Mouse (Mus musculus) kidney, adult 2 months (tissue): Measurements from ENCODE around the gene Ciao2b. TPM values are rescaled to one million over a fixed set of nuclear protein-coding genes. Genes with fewer than 3 reads are reported as not detected.
"Not testable (repeated sequence)": the region's sequence is repeated elsewhere in the genome, so short reads cannot be mapped to it uniquely, and the experiment has no call there.

Source experiments
- DNase-seq: peaks from one replicate; pipeline ENCODE4 v3.0.0; 2021
- H3K27ac ChIP-seq: fragments of 200-500 bp; 2 replicates; pipeline ENCODE4 v1.5.1; 2012; ENCODE audit warnings: low read depth, low read length, control low read depth, inconsistent platforms; ENCODE audit not compliant: insufficient read depth
- H3K27me3 ChIP-seq: fragments of 200-500 bp; replicated peaks from 2 replicates; pipeline ENCODE4 v1.6.1; 2012; ENCODE audit warnings: mild to moderate bottlenecking, moderate library complexity, low read length, inconsistent platforms; ENCODE audit not compliant: control insufficient read depth, insufficient read depth
- H3K36me3 ChIP-seq: fragments of 200-500 bp; 2 replicates; pipeline ENCODE4 v1.6.1; 2012; ENCODE audit warnings: mild to moderate bottlenecking, moderate library complexity, low read length, inconsistent platforms; ENCODE audit not compliant: control insufficient read depth, insufficient read depth
- H3K4me1 ChIP-seq: fragments of 200-500 bp; 2 replicates; pipeline ENCODE4 v1.6.1; 2011; ENCODE audit warnings: low read length; ENCODE audit not compliant: control insufficient read depth, insufficient read depth
- H3K4me3 ChIP-seq: fragments of 200-500 bp; 2 replicates; pipeline ENCODE4 v1.5.1; 2011; ENCODE audit warnings: mild to moderate bottlenecking, low read depth, low read length, control low read depth; ENCODE audit not compliant: insufficient read depth
- CTCF ChIP-seq: fragments of 200-500 bp; conservative IDR thresholded peaks from 2 replicates; pipeline ENCODE4 v1.5.1; 2011; ENCODE audit warnings: low read depth, mild to moderate bottlenecking, control low read depth, low read length, moderate library complexity, mixed read lengths; ENCODE audit not compliant: insufficient read depth, insufficient read length
- POLR2A ChIP-seq: fragments of 200-500 bp; IDR thresholded peaks from one replicate; pipeline ENCODE4 v1.6.1; 2011; ENCODE audit warnings: low read depth, low read length, control low read depth
- WGBS: fragments of 180-500 bp; shearing (Covaris S2); methylation state at CpG from one replicate; pipeline ENCODE4 v1.1.7; 2018; 5-methylcytosine and 5-hydroxymethylcytosine counted together
- polyA plus RNA-seq: library from polyadenylated mRNA; depleted of rRNA; stranded (reverse); fragments of >200 nt; gene quantifications from 2 replicates; pipeline ENCODE4 v1.2.3, GENCODE M21; 2012; rRNA removed

Ciao2b gene
- 46.5 and 57.7 TPM in 2 replicates for polyA plus RNA-seq

GRCm38 (mm10) chr8:104641426-104642323, at the start of gene Ciao2b:
Gene Ciao2b (minus strand): TSS chr8:104641965.
- peak; percentile 63 for TF ChIP-seq POLR2A
- no peak for TF ChIP-seq CTCF
- DNase-seq = peak; percentile 95

DNA sequence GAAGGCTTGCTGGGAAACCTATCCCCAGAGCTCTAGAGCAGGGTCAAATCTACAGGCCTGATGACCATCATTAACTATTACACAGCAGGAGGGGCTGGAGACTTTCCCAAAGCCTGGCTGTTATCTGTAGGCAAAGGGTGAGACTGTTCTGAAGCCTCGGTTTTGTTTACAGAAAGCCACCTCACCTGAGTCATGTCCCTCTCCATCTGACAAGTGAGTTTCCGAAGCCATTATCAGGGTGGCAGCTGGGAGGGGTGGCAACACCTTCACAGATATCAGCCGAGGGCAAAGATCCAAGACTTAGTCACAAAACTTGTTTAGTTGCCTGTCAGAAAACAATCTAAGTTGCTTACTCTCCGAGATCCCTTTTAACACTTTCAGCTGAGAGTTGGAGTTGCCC, 46.7 kb upstream of the Ciao2b start:
- TF ChIP-seq POLR2A = no peak
- WGBS = 76% methylated on average over 4 of the region's 4 CpGs
- H3K27me3 ChIP-seq = no peaks in the 10 kb centered on the region
- H3K27ac ChIP-seq = no peak overlapping the region
- H3K4me1 ChIP-seq = no peaks in the 10 kb centered on the region
- no peak overlapping the region for H3K4me3 ChIP-seq
- DNase-seq = no peak
- H3K36me3 ChIP-seq = no peaks in the 10 kb centered on the region

More at GRCm38 (mm10) chr8:104641426-104642323, at the start of gene Ciao2b:
- H3K36me3 ChIP-seq = no peaks in the 10 kb centered on the region; the same call in 1 of the 2 replicates
- no peaks in the 10 kb centered on the region for H3K27me3 ChIP-seq
- H3K4me1 ChIP-seq = peaks cover 20% of the 10 kb centered on the region
- WGBS = under 1% methylated on average over 66 of the region's 66 CpGs
- peak within 1 kb of the TSS; percentile 79 for H3K27ac ChIP-seq
- H3K4me3 ChIP-seq = peak within 1 kb of the TSS; percentile 92

GRCm38 (mm10) chr8:104655614-104656013, 13.8 kb upstream of the Ciao2b start:
- WGBS = 77% methylated on average over 4 of the region's 4 CpGs
- no peak for TF ChIP-seq POLR2A
- TF ChIP-seq CTCF = no peak
- no peaks in the 10 kb centered on the region for H3K27me3 ChIP-seq
- no peak overlapping the region for H3K27ac ChIP-seq
- no peaks in the 10 kb centered on the region for H3K4me1 ChIP-seq
- no peak overlapping the region for H3K4me3 ChIP-seq
- no peaks in the 10 kb centered on the region for H3K36me3 ChIP-seq
- DNase-seq = no peak

- no peak overlapping the region for H3K27ac ChIP-seq
- H3K4me3 ChIP-seq = no peak overlapping the region
- TF ChIP-seq POLR2A (no peak), CTCF (peak; percentile 97)
- H3K27me3 ChIP-seq = no peaks in the 10 kb centered on the region
- no peaks in the 10 kb centered on the region for H3K36me3 ChIP-seq
- WGBS = 2% methylated on average over 3 of the region's 3 CpGs
- DNase-seq = peak; percentile 92
- H3K4me1 ChIP-seq = no peaks in the 10 kb centered on the region
Observed at GRCm38 (mm10) chr8:104654984-104655383, 13.2 kb upstream of the Ciao2b start.

DNA sequence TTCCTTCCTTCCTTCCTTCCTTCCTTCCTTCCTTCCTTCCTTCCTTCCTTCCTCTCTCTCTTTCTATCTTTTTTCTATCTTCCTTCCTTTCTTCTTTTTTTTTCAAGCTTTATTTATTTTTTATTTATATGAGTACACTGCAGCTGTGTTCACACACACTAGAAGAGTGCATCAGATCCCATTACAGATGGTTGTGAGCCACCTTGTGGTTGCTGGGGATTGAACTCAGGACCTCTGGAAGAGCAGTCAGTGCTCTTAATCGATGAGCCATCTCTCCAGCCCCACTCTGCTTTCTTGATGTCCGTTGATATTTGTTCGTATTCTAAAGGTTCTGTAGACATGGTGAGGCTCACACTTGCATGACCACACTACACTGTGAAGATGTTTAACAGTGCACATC, 2.4 kb upstream of the Ciao2b start:
- DNase-seq, H3K4me3 ChIP-seq, H3K27me3 ChIP-seq, H3K27ac ChIP-seq, H3K36me3 ChIP-seq: not testable (repeated sequence)
- peaks cover 16% of the 10 kb centered on the region for H3K4me1 ChIP-seq
- TF ChIP-seq CTCF = peak; percentile 24; the same call in 1 of the 2 replicates
- 64% methylated on average over 3 of the region's 3 CpGs for WGBS

GRCm38 (mm10) chr8:104642324-104642654, 524 bp upstream of the Ciao2b start:
- DNase-seq = no peak
- TF ChIP-seq POLR2A = no peak
- no peak for TF ChIP-seq CTCF
- no peaks in the 10 kb centered on the region for H3K27me3 ChIP-seq
- 65% methylated on average over 6 of the region's 6 CpGs for WGBS
- no peaks in the 10 kb centered on the region; the same call in 1 of the 2 replicates for H3K36me3 ChIP-seq
- peak overlapping the region; percentile 92 for H3K4me3 ChIP-seq
- H3K4me1 ChIP-seq = peaks cover 20% of the 10 kb centered on the region
- peak overlapping the region; percentile 79 for H3K27ac ChIP-seq

GRCm38 (mm10) chr8:104640831-104641370, 864 bp downstream of the Ciao2b start:
- Histone ChIP-seq H3K4me1 (peaks cover 20% of the 10 kb centered on the region), H3K36me3 (no peaks in the 10 kb centered on the region; the same call in 1 of the 2 replicates), H3K27me3 (no peaks in the 10 kb centered on the region), H3K27ac (peak overlapping the region; percentile 36), H3K4me3 (peak overlapping the region; percentile 92)
- DNase-seq = no peak
- TF ChIP-seq POLR2A (no peak), CTCF (no peak)
- 4% methylated on average over 25 of the region's 25 CpGs for WGBS

GRCm38 (mm10) chr8:104640241-104640640, 1.5 kb downstream of the Ciao2b start:
- DNase-seq = no peak
- Histone ChIP-seq H3K4me3 (peak overlapping the region; percentile 92), H3K4me1 (peaks cover 20% of the 10 kb centered on the region), H3K27me3 (no peaks in the 10 kb centered on the region), H3K36me3 (no peaks in the 10 kb centered on the region; the same call in 1 of the 2 replicates), H3K27ac (no peak overlapping the region)
- 84% methylated on average over 7 of the region's 7 CpGs for WGBS
- TF ChIP-seq CTCF (no peak), POLR2A (no peak)
